Mouse (Mus musculus) hindbrain, embryonic 13.5 days (tissue): ENCODE measurements around the gene Tdrd12. TPM values are rescaled to one million over a fixed set of nuclear protein-coding genes. Genes with fewer than 3 reads are reported as not detected.
"Not testable (repeated sequence)": the region's sequence is repeated elsewhere in the genome, so short reads cannot be mapped to it uniquely, and the experiment has no call there.

Source experiments
- ATAC-seq: fragments of 200-750 bp; cut with Nextera tagmentation; 2 replicates; pipeline ENCODE4 v1.8.0; 2017; ENCODE audit warnings: moderate TSS enrichment; ENCODE audit not compliant: low FRiP score
- H3K27ac ChIP-seq: fragments of 300-500 bp; sonication (generic); 2 replicates; pipeline ENCODE4 v1.5.1; 2015; ENCODE audit warnings: inconsistent platforms, mild to moderate bottlenecking, moderate library complexity
- H3K27me3 ChIP-seq: fragments of 300-500 bp; sonication (generic); 2 replicates; pipeline ENCODE4 v1.6.1; 2015; ENCODE audit warnings: mild to moderate bottlenecking, inconsistent platforms
- H3K36me3 ChIP-seq: fragments of 300-500 bp; sonication (generic); 2 replicates; pipeline ENCODE4 v1.6.1; 2015; ENCODE audit warnings: mild to moderate bottlenecking, inconsistent platforms
- H3K4me1 ChIP-seq: fragments of 300-500 bp; sonication (generic); replicated peaks from 2 replicates; pipeline ENCODE4 v1.6.1; 2015; ENCODE audit warnings: inconsistent platforms
- H3K4me2 ChIP-seq: fragments of 300-500 bp; sonication (generic); 2 replicates; pipeline ENCODE4 v1.6.1; 2015; ENCODE audit warnings: inconsistent platforms, mild to moderate bottlenecking, moderate library complexity
- H3K4me3 ChIP-seq: fragments of 300-500 bp; sonication (generic); 2 replicates; pipeline ENCODE4 v1.5.1; 2015; ENCODE audit warnings: mild to moderate bottlenecking, inconsistent platforms
- H3K9ac ChIP-seq: fragments of 300-500 bp; sonication (generic); 2 replicates; pipeline ENCODE4 v1.6.1; 2015; ENCODE audit warnings: mild to moderate bottlenecking, inconsistent platforms
- H3K9me3 ChIP-seq: fragments of 300-500 bp; sonication (generic); 2 replicates; pipeline ENCODE4 v1.6.1; 2016; ENCODE audit warnings: inconsistent platforms
- WGBS: fragments of 180-500 bp; shearing (Covaris S2); methylation state at CpG from one replicate; pipeline ENCODE4 v1.1.7; 2015; 5-methylcytosine and 5-hydroxymethylcytosine counted together
- polyA plus RNA-seq: library from polyadenylated mRNA; unstranded; fragments of >200 nt; fragmentation: Nextera tagmentation; extraction: Ambion mirVana; gene quantifications from 2 replicates; pipeline ENCODE4 v1.2.1, GENCODE M21; 2015

Tdrd12 gene
- polyA plus RNA-seq, 1 experiment from 2014 or later: 0.43 TPM

DNA sequence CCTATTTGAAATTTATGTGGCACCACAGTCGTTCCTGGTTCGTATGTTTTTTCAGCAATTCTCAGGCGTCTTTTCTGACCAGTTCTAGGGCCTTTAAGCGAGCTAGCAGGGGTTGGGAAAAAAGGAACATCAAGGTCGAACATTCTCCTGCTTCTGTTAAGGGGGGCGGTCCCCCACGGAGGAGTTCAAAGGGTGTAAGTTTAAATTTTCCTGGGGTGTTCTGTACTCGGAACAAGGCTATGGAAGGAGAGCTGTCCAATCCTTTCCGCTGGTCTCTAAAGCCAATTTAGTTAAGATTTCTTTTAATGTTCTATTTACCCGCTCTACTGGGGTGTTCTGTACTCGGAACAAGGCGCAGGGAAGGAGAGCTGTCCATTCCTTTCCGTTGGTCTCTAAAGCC is 28.4 kb upstream of the Tdrd12 start:
- not testable (repeated sequence) for ATAC-seq

DNA sequence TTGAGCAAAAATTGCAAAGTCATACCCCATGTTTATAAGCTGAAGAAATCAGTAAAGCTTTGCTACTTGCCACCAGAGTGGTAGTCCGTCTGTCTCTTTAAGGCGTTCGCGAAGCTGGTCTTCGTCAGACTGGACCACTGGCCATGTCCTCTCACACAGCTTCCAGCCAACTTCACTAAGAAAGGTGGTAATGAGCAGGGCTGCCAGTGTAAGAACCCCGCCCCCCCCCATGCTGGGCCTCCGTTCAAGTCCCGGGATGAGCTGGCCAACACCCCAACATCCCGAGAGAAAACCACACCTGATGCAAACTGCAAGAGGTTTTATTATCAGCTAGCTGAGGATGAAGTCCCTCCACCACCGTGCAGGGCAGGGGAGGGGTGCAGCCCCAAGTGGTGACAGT is 27.3 kb upstream of the Tdrd12 start:
- H3K9ac ChIP-seq, ATAC-seq, H3K4me2 ChIP-seq, H3K27me3 ChIP-seq, H3K9me3 ChIP-seq, H3K4me3 ChIP-seq, H3K4me1 ChIP-seq, H3K27ac ChIP-seq, H3K36me3 ChIP-seq: not testable (repeated sequence)
- 85% methylated on average over 10 of the region's 10 CpGs for WGBS

More for the DNA sequence above, 28.4 kb upstream of the Tdrd12 start:
- not testable (repeated sequence) for H3K27ac ChIP-seq, H3K4me1 ChIP-seq, H3K36me3 ChIP-seq, H3K9me3 ChIP-seq, H3K4me2 ChIP-seq, H3K9ac ChIP-seq, H3K4me3 ChIP-seq, H3K27me3 ChIP-seq
- 84% methylated on average over 13 of the region's 13 CpGs for WGBS

DNA sequence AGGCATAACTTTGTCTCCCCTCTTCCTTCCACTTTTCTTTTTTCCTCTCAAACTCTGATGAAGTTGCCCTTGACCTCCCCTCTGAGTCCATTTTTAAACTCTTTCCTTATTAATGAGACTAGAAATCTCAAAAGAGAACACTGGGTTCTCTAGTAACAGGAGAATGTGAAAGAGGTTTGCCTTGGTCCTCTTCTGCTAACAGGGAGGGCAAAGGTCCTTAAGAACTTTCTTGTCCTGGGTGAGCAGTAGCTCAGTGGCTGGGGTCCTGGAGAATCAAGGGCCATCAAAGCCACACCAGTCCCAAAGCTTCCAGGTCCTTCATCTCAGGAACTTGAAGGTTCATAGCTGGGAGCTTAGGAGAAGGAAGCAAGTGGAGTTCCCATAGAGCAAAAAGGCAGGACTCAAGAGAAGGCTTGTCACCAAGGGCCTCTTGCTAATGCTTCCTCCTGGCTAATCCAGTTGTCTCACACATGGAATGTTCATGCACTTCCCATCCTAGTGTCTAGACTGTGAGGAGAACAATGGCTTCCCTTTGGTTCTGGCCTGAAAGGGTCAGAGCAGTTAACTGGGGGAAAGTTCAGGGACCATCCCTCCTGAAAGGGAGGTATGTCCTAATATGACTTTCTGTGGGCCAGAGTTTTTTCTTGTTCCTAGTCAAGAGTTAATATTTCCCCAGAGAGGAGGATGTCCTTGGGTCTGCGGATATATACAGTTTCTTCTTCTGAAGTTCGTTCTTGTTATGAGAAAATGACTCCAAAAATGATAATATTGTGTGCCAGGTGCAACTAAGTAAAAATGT is 26.7 kb upstream of the Tdrd12 start:
- H3K9ac ChIP-seq: no peak overlapping the region
- H3K27ac ChIP-seq: no peak overlapping the region
- H3K4me1 ChIP-seq: no peaks in the 10 kb centered on the region
- H3K4me3 ChIP-seq: no peak overlapping the region
- WGBS: 93% methylated on average over 2 of the region's 2 CpGs
- no peaks in the 10 kb centered on the region for H3K27me3 ChIP-seq
- no peak for ATAC-seq
- H3K36me3 ChIP-seq: no peaks in the 10 kb centered on the region
- H3K9me3 ChIP-seq: no peaks in the 10 kb centered on the region
- no peak overlapping the region for H3K4me2 ChIP-seq

DNA sequence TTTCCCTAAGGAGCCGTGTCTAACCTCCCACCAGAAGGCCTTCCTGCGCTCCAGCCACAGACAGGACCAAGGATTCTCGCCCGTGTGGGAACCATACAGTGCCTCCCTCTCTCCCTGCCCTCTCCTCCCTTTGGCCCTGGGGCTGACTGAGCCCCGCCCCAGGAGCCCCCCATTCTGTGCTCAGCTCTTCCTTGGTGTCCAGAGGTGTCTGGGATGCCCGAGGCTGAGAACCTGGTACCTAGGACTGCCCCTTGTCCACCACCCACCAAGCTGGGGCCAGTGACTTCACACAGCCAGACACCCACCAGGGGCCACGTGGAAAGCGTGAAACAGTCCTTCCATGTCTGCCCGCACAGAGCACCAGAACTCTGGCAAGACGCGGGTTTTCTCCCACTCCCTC is 25.5 kb upstream of the Tdrd12 start:
- Histone ChIP-seq H3K36me3 (no peaks in the 10 kb centered on the region), H3K4me2 (no peak overlapping the region), H3K27ac (no peak overlapping the region), H3K9ac (no peak overlapping the region), H3K4me3 (no peak overlapping the region), H3K9me3 (no peaks in the 10 kb centered on the region), H3K4me1 (no peaks in the 10 kb centered on the region), H3K27me3 (no peaks in the 10 kb centered on the region)
- no peak for ATAC-seq
- 74% methylated on average over 11 of the region's 11 CpGs for WGBS

DNA sequence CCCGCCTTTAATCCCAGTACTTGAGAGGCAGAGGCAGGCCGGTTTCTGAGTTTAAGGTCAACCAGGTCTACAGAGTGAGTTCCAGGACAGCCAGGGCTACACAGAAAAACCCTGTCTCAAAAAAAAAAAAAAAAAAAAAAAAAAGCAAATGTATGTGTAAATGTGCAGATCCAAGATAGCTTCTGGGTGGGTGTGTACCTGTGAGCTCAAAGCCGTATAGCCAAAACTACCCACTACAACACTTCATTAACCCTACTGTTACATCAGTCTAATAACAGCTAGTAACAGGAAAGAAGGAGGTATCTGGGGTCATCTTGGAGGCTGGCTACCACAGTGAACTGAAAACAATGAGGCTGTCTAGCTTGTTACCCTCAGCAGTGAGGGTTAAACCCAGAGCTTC is 22.3 kb upstream of the Tdrd12 start:
- Histone ChIP-seq H3K9ac (no peak overlapping the region), H3K27me3 (no peaks in the 10 kb centered on the region), H3K4me1 (peaks cover 8% of the 10 kb centered on the region), H3K9me3 (no peaks in the 10 kb centered on the region), H3K4me3 (no peak overlapping the region), H3K36me3 (no peaks in the 10 kb centered on the region), H3K27ac (no peak overlapping the region), H3K4me2 (no peak overlapping the region)
- 94% methylated on average over 3 of the region's 3 CpGs for WGBS
- no peak for ATAC-seq

DNA sequence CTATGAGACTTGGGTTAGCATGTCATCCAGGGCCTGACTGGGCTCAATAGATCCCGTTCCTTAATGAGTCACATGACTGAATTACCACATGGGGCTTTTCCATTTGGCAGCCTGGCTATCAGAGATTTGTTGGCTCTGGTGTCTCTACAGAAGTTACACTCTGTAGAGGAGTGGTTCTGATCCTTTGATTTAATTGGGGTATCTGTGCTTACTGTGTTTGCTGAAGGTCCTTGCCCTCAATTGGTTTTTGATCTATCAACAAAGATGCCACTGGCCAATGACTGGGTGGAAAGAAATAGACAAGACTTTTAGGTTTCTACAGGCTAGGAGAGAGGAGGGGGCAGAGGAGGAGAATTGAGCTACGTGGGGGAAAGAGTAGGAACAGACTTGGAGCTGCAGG is 21.1 kb upstream of the Tdrd12 start:
- ATAC-seq: no peak
- Histone ChIP-seq H3K36me3 (no peaks in the 10 kb centered on the region), H3K4me1 (peaks cover 17% of the 10 kb centered on the region), H3K9me3 (no peaks in the 10 kb centered on the region), H3K27me3 (no peaks in the 10 kb centered on the region), H3K27ac (no peak overlapping the region), H3K4me2 (no peak overlapping the region), H3K4me3 (no peak overlapping the region), H3K9ac (no peak overlapping the region)
- WGBS: 53% methylated on average over 2 of the region's 2 CpGs

DNA sequence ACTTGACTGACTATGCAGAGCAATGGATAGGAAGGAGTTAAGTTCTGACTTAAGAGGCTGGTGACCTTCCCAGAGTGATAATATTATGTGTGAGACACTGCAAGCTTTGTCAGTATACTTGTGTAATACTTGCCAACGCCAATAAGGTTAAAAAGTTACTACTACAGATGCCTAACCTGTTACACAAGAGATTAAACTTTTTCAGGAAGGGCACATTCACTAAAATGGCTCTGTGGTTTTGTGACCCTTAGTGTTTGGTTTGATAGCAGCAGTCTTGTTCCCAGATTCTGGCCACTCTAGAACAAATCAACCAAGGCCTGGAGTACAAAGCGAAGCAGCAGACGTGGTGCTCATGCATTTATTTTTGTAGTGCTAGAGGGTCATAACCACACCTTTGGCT is 20.0 kb upstream of the Tdrd12 start:
- Histone ChIP-seq H3K4me1 (peaks cover 17% of the 10 kb centered on the region), H3K9me3 (no peaks in the 10 kb centered on the region), H3K4me2 (no peak overlapping the region), H3K36me3 (no peaks in the 10 kb centered on the region), H3K4me3 (no peak overlapping the region), H3K27me3 (no peaks in the 10 kb centered on the region), H3K9ac (no peak overlapping the region), H3K27ac (no peak overlapping the region)
- ATAC-seq: no peak
- 82% methylated on average over 3 of the region's 3 CpGs for WGBS

DNA sequence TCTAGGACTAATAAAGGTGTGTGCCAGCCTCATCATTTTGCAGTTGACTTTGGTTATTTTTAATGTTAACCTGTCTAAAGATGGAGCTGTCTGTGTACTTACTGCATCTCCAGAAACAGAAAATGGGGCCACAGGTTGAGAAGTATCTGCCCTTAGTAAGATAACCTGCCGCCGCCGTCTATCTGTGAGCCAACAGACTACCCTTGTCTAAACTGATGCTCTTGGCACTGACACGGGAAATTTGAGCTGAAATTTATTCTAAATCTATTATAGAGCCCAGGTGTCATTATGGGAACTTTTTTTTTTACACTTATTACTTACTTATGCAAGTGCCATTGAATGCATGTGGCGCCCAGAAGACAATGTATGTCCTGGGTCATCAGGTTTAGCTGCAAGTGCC is 19.4 kb upstream of the Tdrd12 start:
- WGBS: 90% methylated on average over 5 of the region's 5 CpGs
- Histone ChIP-seq H3K4me2 (no peak overlapping the region), H3K9me3 (no peaks in the 10 kb centered on the region), H3K9ac (no peak overlapping the region), H3K4me3 (no peak overlapping the region), H3K27me3 (no peaks in the 10 kb centered on the region), H3K36me3 (no peaks in the 10 kb centered on the region), H3K4me1 (peaks cover 17% of the 10 kb centered on the region), H3K27ac (no peak overlapping the region)
- ATAC-seq: no peak

DNA sequence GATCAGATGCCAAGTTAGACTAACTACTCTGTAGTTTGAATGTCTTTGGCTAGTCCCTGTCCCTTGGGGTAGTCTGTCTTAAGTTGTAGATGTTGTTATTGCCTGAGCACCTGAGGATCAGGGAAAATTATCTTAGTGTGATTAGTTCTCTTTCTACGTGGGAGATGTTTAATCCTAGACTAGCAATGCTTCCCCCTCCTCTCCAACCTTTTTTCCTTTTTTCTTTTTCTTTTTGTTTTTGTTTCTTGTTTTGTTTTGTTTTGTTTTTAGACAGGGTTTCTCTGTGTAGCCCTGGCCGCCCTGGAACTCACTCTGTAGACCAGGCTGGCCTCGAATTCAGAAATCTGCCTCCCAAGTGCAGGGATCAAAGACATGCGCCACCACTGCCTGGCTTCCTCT is 18.7 kb upstream of the Tdrd12 start, which contains the start of gene Nudt19:
TSS of gene Nudt19 (minus strand) at position 100 of the 399 bp plus-strand sequence.
- WGBS: 81% methylated on average over 4 of the region's 4 CpGs
- Histone ChIP-seq H3K4me3 (peak within 1 kb of the TSS; percentile 74), H3K27me3 (no peaks in the 10 kb centered on the region), H3K4me2 (peak within 1 kb of the TSS; percentile 83), H3K4me1 (peaks cover 17% of the 10 kb centered on the region), H3K36me3 (peaks cover 3% of the 10 kb centered on the region), H3K27ac (peak within 1 kb of the TSS; percentile 96), H3K9me3 (no peaks in the 10 kb centered on the region), H3K9ac (peak within 1 kb of the TSS; percentile 92)
- ATAC-seq: 0 out of 2 replicates have a peak, but pooled peaks have one; percentile 4

DNA sequence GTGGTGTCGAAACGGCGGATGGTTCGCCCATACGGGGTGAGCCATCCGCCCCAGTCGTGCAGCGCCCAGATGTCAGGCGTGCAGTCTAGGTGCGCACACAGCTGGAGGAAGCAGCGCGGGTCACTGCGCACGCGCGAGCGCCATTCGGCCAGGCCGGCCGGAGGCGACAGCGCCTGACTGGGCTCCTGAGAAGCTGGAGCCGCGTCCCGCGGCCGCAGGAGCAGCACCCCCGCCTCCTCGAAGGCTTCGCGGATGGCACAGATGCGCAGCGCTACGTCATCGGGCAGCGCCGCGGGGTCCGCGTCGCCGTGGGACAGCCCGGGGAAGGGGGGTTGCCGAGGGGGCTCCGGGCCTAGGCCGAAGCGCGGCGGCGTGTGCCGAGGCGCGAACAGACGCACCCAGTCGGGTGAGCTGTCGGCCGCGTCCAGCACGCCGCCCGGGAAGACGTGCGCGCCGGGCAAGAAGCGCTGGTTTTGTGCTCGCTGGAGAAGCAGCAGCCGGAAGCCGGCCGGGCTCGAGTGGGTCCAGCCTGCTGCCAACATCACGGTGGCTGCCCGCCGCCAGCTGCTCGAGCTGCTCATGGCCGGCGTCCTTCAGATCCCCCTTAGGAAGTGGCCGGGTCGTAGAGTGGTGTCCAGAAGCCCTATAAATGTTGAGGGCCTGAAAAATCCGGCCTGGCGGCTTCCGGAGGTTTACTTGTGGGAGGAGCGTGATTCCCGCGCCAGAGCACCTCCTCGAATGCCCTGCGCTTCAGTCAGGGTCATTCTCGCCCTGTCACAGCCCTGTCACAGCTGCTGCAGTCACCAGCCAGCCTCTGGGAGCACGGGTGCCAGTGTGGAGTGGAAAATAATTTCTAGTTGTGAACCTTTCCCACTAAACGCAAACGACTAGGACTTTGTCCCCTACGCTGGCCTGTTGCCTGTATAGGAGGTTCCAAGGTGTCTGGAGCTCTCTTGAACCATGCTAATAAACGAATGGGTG is 18.0 kb upstream of the Tdrd12 start:
- Histone ChIP-seq H3K9me3 (no peaks in the 10 kb centered on the region), H3K27me3 (no peaks in the 10 kb centered on the region), H3K4me1 (peaks cover 17% of the 10 kb centered on the region), H3K9ac (peak overlapping the region; percentile 92), H3K4me3 (peak overlapping the region; percentile 74), H3K36me3 (peaks cover 10% of the 10 kb centered on the region), H3K27ac (peak overlapping the region; percentile 96), H3K4me2 (peak overlapping the region; percentile 83)
- WGBS: under 1% methylated on average over 92 of the region's 93 CpGs
- ATAC-seq: peak; percentile 95

DNA sequence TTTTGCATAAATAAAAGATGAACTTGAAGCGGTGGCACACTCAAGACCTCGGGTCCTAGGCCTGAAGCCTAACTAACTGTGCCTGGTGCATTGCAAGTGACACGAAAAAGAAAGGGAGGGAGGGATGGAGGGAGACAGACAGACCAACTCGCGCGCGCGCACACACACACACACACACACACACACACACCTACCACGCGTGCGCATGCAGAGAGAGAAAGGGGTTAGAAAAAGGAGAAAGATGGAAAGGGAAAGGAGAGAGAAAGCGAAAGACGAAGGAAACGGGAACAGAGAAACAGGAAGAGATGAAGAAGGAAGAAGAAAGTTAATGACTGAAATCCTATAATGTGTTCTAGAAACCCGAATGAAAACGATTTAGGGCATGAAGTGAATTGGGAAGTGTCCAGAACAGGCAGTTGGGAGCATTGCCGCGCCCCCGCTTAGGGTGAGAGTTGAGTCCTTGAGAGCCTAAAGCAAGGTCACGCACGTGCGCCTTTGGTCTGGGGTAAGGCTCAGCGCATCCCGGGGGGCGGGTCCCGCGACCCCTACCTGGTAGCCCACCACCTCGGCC is 17.1 kb upstream of the Tdrd12 start:
- H3K9me3 ChIP-seq: no peaks in the 10 kb centered on the region
- no peaks in the 10 kb centered on the region for H3K27me3 ChIP-seq
- peak overlapping the region; percentile 74 for H3K4me3 ChIP-seq
- H3K4me2 ChIP-seq: peak overlapping the region; percentile 83
- H3K4me1 ChIP-seq: peaks cover 17% of the 10 kb centered on the region
- peaks cover 18% of the 10 kb centered on the region for H3K36me3 ChIP-seq
- H3K9ac ChIP-seq: peak overlapping the region; percentile 92
- peak; percentile 75; the same call in 1 of the 2 replicates for ATAC-seq
- 4% methylated on average over 28 of the region's 28 CpGs for WGBS
- H3K27ac ChIP-seq: peak overlapping the region; percentile 96
